Comparison of ENCODE assay signal across 25 mouse cellular contexts in genomic region chr5:125931502-125931901, GRCm38 (mm10).
DNase-seq lines count a peak whose midpoint lies in the region; ATAC-seq and TF ChIP-seq lines count a peak whose summit lies in the region.
"Had no signal": no experiment of that assay in that cellular context is flagged by ENCODE, and none has a peak within 500 bp of the region (broad histone marks: within the 10 kb centered on the region; RNA-seq: fewer than 3 reads in every experiment).

No protein-coding gene starts in this region.

- H3K4me3 ChIP-seq in forebrain, postnatal 0 days (ENCODE audit: low read depth, low read length), result no peak overlapping the region
- no peak overlapping the region for H3K4me3 ChIP-seq in forebrain, embryonic 11.5 days (ENCODE audit: low read depth, low read length)
- no peak overlapping the region for H3K4me3 ChIP-seq in midbrain, embryonic 11.5 days (ENCODE audit: low read depth, low read length)
- no peak overlapping the region for H3K4me3 ChIP-seq in midbrain, embryonic 13.5 days (replicated peaks)
- H3K4me3 ChIP-seq: embryonic facial prominence, embryonic 15.5 days; forebrain, embryonic 10.5 days had no signal

- no peak overlapping the region for H3K4me2 ChIP-seq in forebrain, postnatal 0 days (ENCODE audit: low read depth)
- no peak overlapping the region for H3K4me2 ChIP-seq in forebrain, embryonic 11.5 days (ENCODE audit: low read depth, low read length, severe bottlenecking)
- no peak overlapping the region for H3K4me2 ChIP-seq in midbrain, embryonic 11.5 days
- no peak overlapping the region for H3K4me2 ChIP-seq in midbrain, embryonic 13.5 days (replicated peaks)
- H3K4me2 ChIP-seq: embryonic facial prominence, embryonic 15.5 days; heart, embryonic 11.5 days; liver, embryonic 11.5 days had no signal

- no peak overlapping the region for H3K27ac ChIP-seq in forebrain, postnatal 0 days (ENCODE audit: low read depth, low read length)
- H3K27ac ChIP-seq in forebrain, embryonic 11.5 days (ENCODE audit: low read depth, low read length), result no peak overlapping the region
- no peak overlapping the region for H3K27ac ChIP-seq in midbrain, embryonic 11.5 days (ENCODE audit: low read depth, low read length)
- H3K27ac ChIP-seq in midbrain, embryonic 13.5 days, result no peak overlapping the region
- H3K27ac ChIP-seq: embryonic facial prominence, embryonic 15.5 days; forebrain, embryonic 10.5 days had no signal

- 40% methylated on average over 4 of the region's 4 CpGs for WGBS in forebrain, postnatal 0 days
- 80% methylated on average over 4 of the region's 4 CpGs for WGBS in forebrain, embryonic 11.5 days
- WGBS in midbrain, embryonic 11.5 days, result 89% methylated on average over 4 of the region's 4 CpGs
- WGBS in midbrain, embryonic 13.5 days, result 69% methylated on average over 4 of the region's 4 CpGs

- intact Hi-C loops in left cerebral cortex, postnatal 14 days (cut with DNase I), result no loop called here
- intact Hi-C loops in heart, postnatal 14 days (cut with DNase I), result no loop called here

- no peaks in the 10 kb centered on the region for H3K27me3 ChIP-seq in forebrain, postnatal 0 days (ENCODE audit: insufficient read depth, low read length)
- H3K27me3 ChIP-seq in forebrain, embryonic 11.5 days (ENCODE audit: control insufficient read depth, insufficient read depth, low read length), result no peaks in the 10 kb centered on the region
- H3K27me3 ChIP-seq in midbrain, embryonic 11.5 days (ENCODE audit: control insufficient read depth, insufficient read depth, low read length), result no peaks in the 10 kb centered on the region
- H3K27me3 ChIP-seq in midbrain, embryonic 13.5 days, result no peaks in the 10 kb centered on the region
- H3K27me3 ChIP-seq: embryonic facial prominence, embryonic 15.5 days; Patski had no signal

- DNase-seq in forebrain, postnatal 0 days, result peak; percentile 60
- DNase-seq in forebrain, embryonic 11.5 days (ENCODE audit: low spot score), result no peak
- peak; percentile 33 for DNase-seq in midbrain, embryonic 11.5 days (ENCODE audit: low spot score, missing footprints)
- peak; percentile 60 to 85 for DNase-seq in left cerebral cortex, postnatal 14 days (ENCODE audit: low spot score in 2 of 2)
- peak; percentile 54 to 72 for DNase-seq in right cerebral cortex, postnatal 36 days (ENCODE audit: low spot score in 2 of 2)
- no peak for DNase-seq in heart, postnatal 14 days
- DNase-seq in urinary bladder, postnatal 25 days (ENCODE audit: low spot score), result no peak
- DNase-seq: adrenal gland, postnatal 10 days; cerebellum, adult 11-12 months; cerebellum, postnatal 25 days; kidney, adult 2 months; kidney, postnatal 10 days; lung, adult 18-20 months; lung, postnatal 14 days; thymus, adult 18-20 months; thymus, postnatal 4 days had no signal

- no peak overlapping the region for H3K9ac ChIP-seq in forebrain, postnatal 0 days
- H3K9ac ChIP-seq in forebrain, embryonic 11.5 days (ENCODE audit: low read length), result no peak overlapping the region
- no peak overlapping the region for H3K9ac ChIP-seq in midbrain, embryonic 11.5 days (ENCODE audit: low read length)
- H3K9ac ChIP-seq in midbrain, embryonic 13.5 days (replicated peaks), result no peak overlapping the region
- H3K9ac ChIP-seq: embryonic facial prominence, embryonic 15.5 days had no signal

- H3K9me3 ChIP-seq in forebrain, postnatal 0 days (ENCODE audit: low read length), result no peaks in the 10 kb centered on the region
- no peaks in the 10 kb centered on the region for H3K9me3 ChIP-seq in forebrain, embryonic 11.5 days (ENCODE audit: control insufficient read depth, low read length)
- H3K9me3 ChIP-seq in midbrain, embryonic 11.5 days (ENCODE audit: control insufficient read depth, low read length), result no peaks in the 10 kb centered on the region
- no peaks in the 10 kb centered on the region for H3K9me3 ChIP-seq in midbrain, embryonic 13.5 days
- H3K9me3 ChIP-seq: embryonic facial prominence, embryonic 15.5 days; forebrain, embryonic 10.5 days had no signal

- no peaks in the 10 kb centered on the region for H3K36me3 ChIP-seq in forebrain, postnatal 0 days (ENCODE audit: insufficient read depth)
- H3K36me3 ChIP-seq in forebrain, embryonic 11.5 days (ENCODE audit: control insufficient read depth, insufficient read depth, low read length), result no peaks in the 10 kb centered on the region
- H3K36me3 ChIP-seq in midbrain, embryonic 11.5 days (ENCODE audit: control insufficient read depth, insufficient read depth, low read length), result no peaks in the 10 kb centered on the region
- no peaks in the 10 kb centered on the region for H3K36me3 ChIP-seq in midbrain, embryonic 13.5 days
- H3K36me3 ChIP-seq: embryonic facial prominence, embryonic 15.5 days; forebrain, embryonic 10.5 days had no signal

- no peak for ATAC-seq in forebrain, postnatal 0 days
- ATAC-seq in forebrain, embryonic 11.5 days (replicated peaks; ENCODE audit: low FRiP score), result no peak
- ATAC-seq in midbrain, embryonic 11.5 days (ENCODE audit: low FRiP score), result no peak
- no peak for ATAC-seq in midbrain, embryonic 13.5 days
- ATAC-seq: CD4-positive, CD25-positive, alpha-beta regulatory T cell, adult 4 months; hindbrain, embryonic 16.5 days; midbrain, embryonic 16.5 days; Patski had no signal

- H3K4me1 ChIP-seq in forebrain, postnatal 0 days (ENCODE audit: insufficient read depth), result no peaks in the 10 kb centered on the region
- no peaks in the 10 kb centered on the region for H3K4me1 ChIP-seq in forebrain, embryonic 11.5 days (replicated peaks; ENCODE audit: control insufficient read depth, insufficient read depth, low read length)
- no peaks in the 10 kb centered on the region for H3K4me1 ChIP-seq in midbrain, embryonic 11.5 days (ENCODE audit: control insufficient read depth, insufficient read depth, low read length)
- no peaks in the 10 kb centered on the region; the same call in 1 of the 2 replicates for H3K4me1 ChIP-seq in midbrain, embryonic 13.5 days (replicated peaks)
- H3K4me1 ChIP-seq: embryonic facial prominence, embryonic 15.5 days; forebrain, embryonic 10.5 days had no signal

- TF ChIP-seq CTCF in forebrain, postnatal 0 days (IDR thresholded peaks at IDR 0.05; ENCODE audit: low read depth), result no peak

Comparison
In these comparisons a context has a peak if more than half of its experiments do, and no peak if none do; other contexts are left out.
1. DNase-seq: peak in forebrain, postnatal 0 days (single experiment), midbrain, embryonic 11.5 days (single experiment), left cerebral cortex, postnatal 14 days (2 of 2) and right cerebral cortex, postnatal 36 days (2 of 2); none in forebrain, embryonic 11.5 days (single experiment), heart, postnatal 14 days (0 of 2) and urinary bladder, postnatal 25 days (single experiment).